ENCODE assay signal across 7 mouse cellular contexts in the genomic region with DNA sequence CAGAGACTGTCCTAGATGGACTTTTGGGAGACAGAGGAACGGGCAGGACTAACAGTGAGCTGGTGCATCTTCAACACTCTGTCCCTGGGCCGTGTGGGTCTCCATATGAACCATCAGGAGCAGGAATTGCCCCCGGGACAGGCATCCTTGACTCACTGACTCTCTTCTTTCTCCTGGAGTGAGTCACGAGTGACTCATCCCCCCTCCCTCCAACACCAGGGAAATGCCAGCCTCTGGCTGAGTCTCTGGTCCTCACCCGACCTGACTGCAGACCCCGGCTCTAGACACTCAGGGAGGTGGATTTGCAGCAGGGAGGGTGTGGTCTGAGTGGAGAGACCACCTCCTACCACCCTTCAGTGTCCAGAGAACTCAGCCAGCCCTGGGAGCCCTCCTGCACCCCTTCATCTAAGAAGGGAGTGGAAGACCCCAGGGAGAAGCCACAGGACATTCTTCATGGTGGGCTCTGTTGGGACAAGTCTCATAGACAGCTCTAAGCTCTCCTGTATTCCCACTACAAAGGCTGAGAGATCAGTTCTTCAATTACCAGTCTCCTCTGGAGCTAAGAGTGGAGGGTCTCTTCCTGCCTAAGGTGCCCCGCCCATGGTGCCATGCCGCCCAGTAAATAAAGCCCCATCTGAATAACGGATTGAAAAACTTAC. TPM values are rescaled to one million over a fixed set of nuclear protein-coding genes. Genes with fewer than 3 reads are reported as not detected.
A peak's percentile ranks its signal among the peaks of the same experiment; 100 is the strongest.
DNase-seq lines count a peak whose midpoint lies in the region; ATAC-seq and TF ChIP-seq lines count a peak whose summit lies in the region.

No protein-coding gene starts in this region.

- TF ChIP-seq CTCF in lung, adult 2 months (IDR thresholded peaks at IDR 0.05; ENCODE audit: insufficient read depth, low read length) = no peak

- intact Hi-C loops in left cerebral cortex, postnatal 4 days (cut with DNase I) = no loop called here

- no peaks in the 10 kb centered on the region for H3K36me3 ChIP-seq in heart, embryonic 16.5 days (ENCODE audit: control insufficient read depth, insufficient read depth)

- H3K4me1 ChIP-seq in heart, embryonic 16.5 days (ENCODE audit: control insufficient read depth, insufficient read depth, low read length) = peaks cover 25% of the 10 kb centered on the region
- H3K4me1 ChIP-seq in lung, adult 2 months (ENCODE audit: control insufficient read depth, insufficient read depth, low read length) = peaks cover 21% of the 10 kb centered on the region

- H3K9me3 ChIP-seq in heart, embryonic 16.5 days (replicated peaks; ENCODE audit: control insufficient read depth, low read length) = peaks cover 4% of the 10 kb centered on the region; the same call in 1 of the 2 replicates

- H3K27me3 ChIP-seq in heart, embryonic 16.5 days (ENCODE audit: control insufficient read depth, insufficient read depth, low read length) = no peaks in the 10 kb centered on the region

- 29% methylated on average over 9 of the region's 9 CpGs for WGBS in heart, embryonic 16.5 days
- WGBS in lung, adult 2 months = 18% methylated on average over 9 of the region's 9 CpGs

- no peak for TF ChIP-seq POLR2A in lung, adult 2 months (IDR thresholded peaks at IDR 0.05; ENCODE audit: borderline replicate concordance, extremely low read depth, low read depth, low read length)

- peak overlapping the region; percentile 53 for H3K9ac ChIP-seq in heart, embryonic 16.5 days (ENCODE audit: low read length)

- peak overlapping the region; percentile 34 for H3K27ac ChIP-seq in heart, embryonic 16.5 days (ENCODE audit: low read length)

- peak; percentile 54 for DNase-seq in right cerebral cortex, adult 18-20 months
- no peak for DNase-seq in right cerebral cortex, postnatal 25 days
- DNase-seq in brain, adult 2 months (ENCODE audit: low read depth, low spot score) = peak; percentile 75
- no peak for DNase-seq in lung, adult 2 months
- DNase-seq in thymus, postnatal 36 days = peak; percentile 39 to 46
- DNase-seq in left cerebral cortex, postnatal 4 days = no peak

- ATAC-seq in heart, embryonic 16.5 days (replicated peaks; ENCODE audit: extremely low read depth, insufficient read depth, low FRiP score) = no peak

- H3K4me2 ChIP-seq in heart, embryonic 16.5 days (ENCODE audit: low read depth, low read length) = peak overlapping the region; percentile 51

- peak overlapping the region; percentile 43 for H3K4me3 ChIP-seq in heart, embryonic 16.5 days (ENCODE audit: low read length)
- peak overlapping the region; percentile 77 for H3K4me3 ChIP-seq in lung, adult 2 months (replicated peaks; ENCODE audit: extremely low read depth, low read depth, low read length)

RNA-seq across cellular contexts. Expression of a gene that starts 0.5 kb away (rescaled TPM):
- 87.4 and 92.8 TPM in 2 replicates for polyA plus RNA-seq in heart, embryonic 16.5 days (2015; fragmentation: Nextera tagmentation; extraction: Ambion mirVana)
- 210 and 228 TPM in 2 replicates for polyA plus RNA-seq in lung, adult 2 months (2012; rRNA removed)
- total RNA-seq in left cerebral cortex, postnatal 4 days (2021) = 10 to 100 TPM in 1 of 2 experiments, 1 to 10 TPM in 1; 6.9 to 13.4 TPM

RNA-seq across cellular contexts. Expression of a gene that starts 3.2 kb away (rescaled TPM):
- 3.8 and 3.9 TPM in 2 replicates for polyA plus RNA-seq in heart, embryonic 16.5 days (2015; fragmentation: Nextera tagmentation; extraction: Ambion mirVana)
- 10.3 and 12.3 TPM in 2 replicates for polyA plus RNA-seq in lung, adult 2 months (2012; rRNA removed)
- 1 to 10 TPM; 1.9 to 2.4 TPM for total RNA-seq in left cerebral cortex, postnatal 4 days (2021)

RNA-seq across cellular contexts. Expression of a gene that starts 24.0 kb away (rescaled TPM):
- polyA plus RNA-seq in heart, embryonic 16.5 days (2015; fragmentation: Nextera tagmentation; extraction: Ambion mirVana) = 8.8 TPM in 2 replicates
- polyA plus RNA-seq in lung, adult 2 months (2012; rRNA removed) = 35.5 and 41.9 TPM in 2 replicates
- total RNA-seq in left cerebral cortex, postnatal 4 days (2021) = 10 to 100 TPM; 16.8 to 19.7 TPM

RNA-seq across cellular contexts. Expression of a gene that starts 24.2 kb away (rescaled TPM):
- polyA plus RNA-seq in heart, embryonic 16.5 days (2015; fragmentation: Nextera tagmentation; extraction: Ambion mirVana) = 0.91 and 1.4 TPM in 2 replicates
- polyA plus RNA-seq in lung, adult 2 months (2012; rRNA removed) = not detected in 2 replicates
- total RNA-seq in left cerebral cortex, postnatal 4 days (2021) = under 1 TPM in 1 of 2 experiments, not detected in 1; 0.52 TPM

RNA-seq across cellular contexts. Expression of a gene that starts 42.5 kb away (rescaled TPM):
- 0.14 and 0.17 TPM in 2 replicates for polyA plus RNA-seq in heart, embryonic 16.5 days (2015; fragmentation: Nextera tagmentation; extraction: Ambion mirVana)
- polyA plus RNA-seq in lung, adult 2 months (2012; rRNA removed) = 2.5 and 3.5 TPM in 2 replicates
- total RNA-seq in left cerebral cortex, postnatal 4 days (2021) = 10 to 100 TPM; 31.9 to 39.5 TPM

Comparison
In these comparisons a context has a peak if more than half of its experiments do, and no peak if none do; other contexts are left out.
1. DNase-seq: peak in right cerebral cortex, adult 18-20 months (single experiment), brain, adult 2 months (single experiment) and thymus, postnatal 36 days (2 of 2); none in right cerebral cortex, postnatal 25 days (single experiment), lung, adult 2 months (single experiment) and left cerebral cortex, postnatal 4 days (single experiment).